Mouse (Mus musculus) intestine, postnatal 0 days (tissue): ENCODE results near the gene Gm17622. TPM values are rescaled to one million over a fixed set of nuclear protein-coding genes. Genes with fewer than 3 reads are reported as not detected.

Source experiments
- ATAC-seq: fragments of 200-750 bp; cut with Nextera tagmentation; 2 replicates; pipeline ENCODE4 v1.8.0; 2017; ENCODE audit warnings: mild to moderate bottlenecking, moderate TSS enrichment, moderate library complexity
- H3K27ac ChIP-seq: fragments of 300-500 bp; sonication (generic); 2 replicates; pipeline ENCODE4 v1.5.1; 2014; ENCODE audit warnings: mild to moderate bottlenecking, low read depth, low read length, moderate library complexity
- H3K27me3 ChIP-seq: fragments of 300-500 bp; sonication (generic); replicated peaks from 2 replicates; pipeline ENCODE4 v1.6.1; 2014; ENCODE audit warnings: low read length, mixed read lengths; ENCODE audit not compliant: control insufficient read depth, insufficient read depth
- H3K36me3 ChIP-seq: fragments of 300-500 bp; sonication (generic); 2 replicates; pipeline ENCODE4 v1.6.1; 2014; ENCODE audit warnings: mild to moderate bottlenecking, moderate library complexity; ENCODE audit not compliant: control insufficient read depth, insufficient read depth
- H3K4me1 ChIP-seq: fragments of 300-500 bp; sonication (generic); replicated peaks from 2 replicates; pipeline ENCODE4 v1.6.1; 2014; ENCODE audit warnings: antibody characterized with exemption, low read length, mixed read lengths; ENCODE audit not compliant: control insufficient read depth, insufficient read depth
- H3K4me2 ChIP-seq: fragments of 300-500 bp; sonication (generic); replicated peaks from 2 replicates; pipeline ENCODE4 v1.6.1; 2014; ENCODE audit warnings: low read depth, mild to moderate bottlenecking, moderate library complexity
- H3K4me3 ChIP-seq: fragments of 300-500 bp; sonication (generic); 2 replicates; pipeline ENCODE4 v1.5.1; 2014; ENCODE audit warnings: low read depth, low read length
- H3K9ac ChIP-seq: fragments of 300-500 bp; sonication (generic); 2 replicates; pipeline ENCODE4 v1.6.1; 2014; ENCODE audit warnings: mild to moderate bottlenecking, low read depth, low read length
- H3K9me3 ChIP-seq: fragments of 300-500 bp; sonication (generic); 2 replicates; pipeline ENCODE4 v1.6.1; 2016; ENCODE audit warnings: mixed run types; ENCODE audit not compliant: control insufficient read depth
- CTCF ChIP-seq: sonication (generic); IDR thresholded peaks from 2 replicates; pipeline ENCODE4 v1.5.1; 2016; ENCODE audit warnings: low read depth, mild to moderate bottlenecking, control low read depth, antibody characterized with exemption, moderate library complexity
- WGBS: fragments of 180-500 bp; shearing (Covaris S2); extraction: QIAGEN DNeasy Blood & Tissue Kit; methylation state at CpG from one replicate; pipeline ENCODE4 v1.1.7; 2014; 5-methylcytosine and 5-hydroxymethylcytosine counted together
- polyA plus RNA-seq: library from polyadenylated mRNA; unstranded; fragments of >200 nt; fragmentation: Nextera tagmentation; extraction: Ambion mirVana; gene quantifications from 2 replicates; pipeline ENCODE4 v1.2.1, GENCODE M21; 2015

Gm17622 gene
- polyA plus RNA-seq, 1 experiment from 2014 or later: not detected

DNA sequence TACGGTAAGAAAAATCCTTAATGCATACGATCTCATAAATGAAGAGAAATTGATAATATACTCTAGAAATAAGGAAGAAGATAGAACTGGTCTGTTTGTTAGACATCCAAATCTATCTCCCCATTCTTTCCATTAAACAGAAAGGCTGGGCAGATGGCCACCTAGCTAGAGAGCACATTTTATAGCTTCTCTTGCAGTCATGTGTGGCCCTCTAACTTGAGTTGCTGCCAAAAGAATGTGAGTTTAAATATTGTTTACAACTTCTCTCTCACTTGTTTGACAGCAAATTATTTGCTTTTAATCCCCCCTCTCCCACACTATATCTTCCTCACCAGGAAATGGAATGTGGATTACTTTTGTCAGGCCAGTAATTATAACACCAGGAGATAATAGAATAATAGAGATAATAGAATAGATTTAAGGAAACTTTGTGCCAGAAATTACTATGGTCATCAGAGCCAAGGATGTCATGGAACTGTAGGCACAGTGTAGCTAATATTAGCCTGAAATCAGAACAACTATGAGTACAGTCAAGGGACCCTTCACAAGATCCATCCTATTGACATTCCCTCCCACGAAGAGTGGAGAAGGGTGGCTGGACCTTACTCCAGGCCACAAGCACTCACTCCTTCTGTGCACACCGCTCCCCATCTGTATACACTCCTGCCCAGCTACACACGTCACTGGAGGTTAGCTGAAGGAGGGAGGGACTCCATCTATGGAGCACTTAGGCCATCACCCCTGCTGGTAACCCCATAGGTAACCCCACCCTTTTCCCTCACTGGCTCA lies 23.8 kb downstream of the Gm17622 start:
- WGBS: 57% methylated on average over 5 of the region's 5 CpGs
- Histone ChIP-seq H3K36me3 (no peaks in the 10 kb centered on the region), H3K4me3 (no peak overlapping the region), H3K4me1 (no peaks in the 10 kb centered on the region; the same call in 1 of the 2 replicates), H3K9ac (no peak overlapping the region), H3K9me3 (no peaks in the 10 kb centered on the region), H3K4me2 (no peak overlapping the region), H3K27ac (no peak overlapping the region), H3K27me3 (no peaks in the 10 kb centered on the region)
- no peak for ATAC-seq
- no peak for TF ChIP-seq CTCF

DNA sequence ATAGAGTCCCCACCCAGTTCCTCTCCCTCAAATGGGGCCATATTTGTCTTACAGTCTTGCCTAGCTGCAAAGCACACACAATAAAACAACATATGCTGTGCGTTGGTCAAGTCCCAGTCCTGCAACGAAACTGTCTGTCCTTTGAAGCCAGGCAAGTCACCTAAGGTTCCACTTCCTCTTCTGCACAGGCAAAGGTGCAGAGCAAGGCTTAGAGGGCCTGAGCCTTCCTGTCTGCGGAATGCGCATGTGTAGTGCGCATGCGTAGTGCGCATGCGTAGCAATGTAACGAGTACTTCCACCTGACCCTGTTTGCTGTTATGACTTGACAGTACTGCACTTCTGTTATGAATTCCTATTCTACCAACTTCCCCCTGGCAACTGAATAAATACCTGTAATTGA lies 25.7 kb downstream of the Gm17622 start:
- TF ChIP-seq CTCF: no peak
- Histone ChIP-seq H3K27ac (no peak overlapping the region), H3K4me3 (no peak overlapping the region), H3K4me1 (no peaks in the 10 kb centered on the region), H3K9ac (no peak overlapping the region), H3K4me2 (no peak overlapping the region), H3K27me3 (no peaks in the 10 kb centered on the region), H3K9me3 (no peaks in the 10 kb centered on the region), H3K36me3 (no peaks in the 10 kb centered on the region)
- ATAC-seq: peak; percentile 25; the same call in 1 of the 2 replicates
- 82% methylated on average over 9 of the region's 9 CpGs for WGBS

DNA sequence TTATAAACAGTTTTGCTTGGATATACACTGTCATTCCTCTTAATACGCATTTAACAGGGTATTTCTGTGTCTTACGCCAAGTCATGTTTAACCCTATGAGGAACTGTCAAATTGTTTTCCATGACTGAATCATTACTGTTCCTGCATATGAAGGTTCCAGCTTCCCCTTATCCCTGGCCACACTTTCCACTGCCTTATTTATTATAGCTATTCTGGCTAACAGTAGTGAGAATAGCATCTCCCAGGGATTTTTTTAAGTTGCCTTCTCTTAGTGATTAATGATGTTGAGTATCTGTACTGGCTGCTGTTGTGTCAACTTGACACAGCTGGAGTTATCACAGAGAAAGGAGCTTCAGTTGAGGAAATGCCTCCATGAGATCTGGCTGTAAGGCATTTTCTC lies 26.8 kb downstream of the Gm17622 start:
- H3K27me3 ChIP-seq: no peaks in the 10 kb centered on the region
- no peaks in the 10 kb centered on the region for H3K4me1 ChIP-seq
- no peak overlapping the region for H3K27ac ChIP-seq
- H3K4me2 ChIP-seq: no peak overlapping the region
- WGBS: 62% methylated on average over 2 of the region's 2 CpGs
- H3K36me3 ChIP-seq: no peaks in the 10 kb centered on the region
- no peak for TF ChIP-seq CTCF
- no peak for ATAC-seq
- H3K9me3 ChIP-seq: no peaks in the 10 kb centered on the region
- H3K4me3 ChIP-seq: no peak overlapping the region
- H3K9ac ChIP-seq: no peak overlapping the region

DNA sequence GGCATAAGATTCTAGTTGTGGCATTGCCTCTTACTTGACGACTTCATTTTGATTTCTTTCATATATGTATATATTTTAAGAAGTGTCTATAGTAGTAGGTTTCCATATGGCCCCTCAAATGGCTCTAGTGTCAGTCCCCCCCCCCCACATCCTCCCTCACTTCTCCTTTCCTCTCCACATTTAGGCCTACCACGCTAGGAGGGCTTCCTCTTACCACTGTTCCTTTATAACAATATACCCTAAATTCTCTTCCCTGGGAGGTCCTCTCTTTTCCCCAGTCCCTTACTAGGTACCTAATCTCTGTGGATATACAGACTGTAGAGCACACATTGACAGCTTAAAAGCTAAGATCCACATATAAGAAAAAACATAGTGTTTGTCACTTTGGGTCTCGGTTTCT lies 30.8 kb downstream of the Gm17622 start:
- Histone ChIP-seq H3K9me3 (no peaks in the 10 kb centered on the region), H3K36me3 (no peaks in the 10 kb centered on the region), H3K4me3 (no peak overlapping the region), H3K27ac (no peak overlapping the region), H3K27me3 (no peaks in the 10 kb centered on the region), H3K4me2 (no peak overlapping the region), H3K4me1 (no peaks in the 10 kb centered on the region), H3K9ac (no peak overlapping the region)
- ATAC-seq: no peak
- WGBS: 96% methylated on average over 3 of the region's 3 CpGs
- TF ChIP-seq CTCF: no peak

DNA sequence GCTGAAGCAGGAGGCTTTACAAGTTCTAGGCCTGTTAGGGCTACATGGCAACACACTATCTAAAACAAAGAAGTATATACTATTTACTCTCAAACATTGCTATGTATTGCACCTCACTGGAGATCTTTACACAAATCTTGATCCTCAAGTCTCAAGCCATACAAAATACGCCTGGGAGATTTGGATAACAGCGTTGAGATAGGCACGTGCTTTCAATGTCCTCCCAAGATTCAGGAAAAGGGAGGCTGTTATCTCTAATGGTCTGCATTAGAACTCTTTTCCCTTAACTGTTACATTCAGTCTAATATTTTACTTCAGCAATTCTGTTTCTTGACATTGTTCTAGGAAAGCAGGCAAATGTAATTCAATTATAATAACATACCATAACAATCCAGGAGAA lies 36.5 kb downstream of the Gm17622 start:
- H3K27ac ChIP-seq: no peak overlapping the region
- no peak for TF ChIP-seq CTCF
- no peaks in the 10 kb centered on the region for H3K4me1 ChIP-seq
- H3K27me3 ChIP-seq: no peaks in the 10 kb centered on the region
- no peak overlapping the region for H3K4me2 ChIP-seq
- no peak overlapping the region for H3K4me3 ChIP-seq
- no peak for ATAC-seq
- no peaks in the 10 kb centered on the region; the same call in 1 of the 2 replicates for H3K36me3 ChIP-seq
- 90% methylated on average over 3 of the region's 3 CpGs for WGBS
- no peak overlapping the region for H3K9ac ChIP-seq
- H3K9me3 ChIP-seq: no peaks in the 10 kb centered on the region

DNA sequence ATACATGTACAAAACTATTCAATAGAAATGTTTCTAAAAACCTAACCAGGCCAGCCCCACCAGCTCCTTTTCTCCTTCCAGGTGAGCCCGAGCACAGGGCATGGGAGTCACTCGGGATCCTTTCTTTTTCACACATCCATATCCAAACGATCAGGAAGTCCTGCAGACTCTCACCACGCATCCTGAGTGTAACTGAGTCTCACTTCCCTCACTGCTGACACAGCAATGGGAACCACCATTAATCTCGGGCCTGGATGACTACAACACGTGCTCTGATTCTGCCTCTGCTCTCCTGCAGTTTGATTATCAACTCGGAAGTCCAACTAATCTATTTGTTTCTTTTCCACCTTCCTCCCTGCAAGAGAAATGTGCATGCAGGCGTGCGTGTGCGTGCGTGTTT lies 37.3 kb downstream of the Gm17622 start:
- WGBS: 82% methylated on average over 11 of the region's 11 CpGs
- no peak for TF ChIP-seq CTCF
- Histone ChIP-seq H3K27me3 (no peaks in the 10 kb centered on the region), H3K4me1 (no peaks in the 10 kb centered on the region), H3K36me3 (no peaks in the 10 kb centered on the region; the same call in 1 of the 2 replicates), H3K4me3 (no peak overlapping the region), H3K9ac (no peak overlapping the region), H3K9me3 (no peaks in the 10 kb centered on the region), H3K4me2 (no peak overlapping the region), H3K27ac (no peak overlapping the region)
- no peak for ATAC-seq
